Mouse (Mus musculus) limb, embryonic 15.5 days (tissue): ENCODE data around the gene Bnc1. TPM values are rescaled to one million over a fixed set of nuclear protein-coding genes. Genes with fewer than 3 reads are reported as not detected.
A peak's percentile ranks its signal among the peaks of the same experiment; 100 is the strongest.

Source experiments
- ATAC-seq: fragments of 200-750 bp; cut with Nextera tagmentation; 2 replicates; pipeline ENCODE4 v1.8.0; 2017; ENCODE audit warnings: low read depth, moderate TSS enrichment; ENCODE audit not compliant: insufficient number of reproducible peaks, low FRiP score, low TSS enrichment
- H3K27ac ChIP-seq: fragments of 300-500 bp; sonication (generic); 2 replicates; pipeline ENCODE4 v1.5.1; 2015; ENCODE audit warnings: moderate library complexity, mild to moderate bottlenecking, inconsistent platforms
- H3K27me3 ChIP-seq: fragments of 300-500 bp; sonication (generic); 2 replicates; pipeline ENCODE4 v1.6.1; 2015; ENCODE audit warnings: inconsistent platforms
- H3K36me3 ChIP-seq: fragments of 300-500 bp; sonication (generic); 2 replicates; pipeline ENCODE4 v1.6.1; 2015; ENCODE audit warnings: inconsistent platforms
- H3K4me1 ChIP-seq: fragments of 300-500 bp; sonication (generic); 2 replicates; pipeline ENCODE4 v1.6.1; 2015; ENCODE audit warnings: inconsistent platforms
- H3K4me2 ChIP-seq: fragments of 300-500 bp; sonication (generic); 2 replicates; pipeline ENCODE4 v1.6.1; 2015; ENCODE audit warnings: mild to moderate bottlenecking, inconsistent platforms
- H3K4me3 ChIP-seq: fragments of 300-500 bp; sonication (generic); 2 replicates; pipeline ENCODE4 v1.5.1; 2015; ENCODE audit warnings: mild to moderate bottlenecking, inconsistent platforms
- H3K9ac ChIP-seq: fragments of 300-500 bp; sonication (generic); 2 replicates; pipeline ENCODE4 v1.6.1; 2015; ENCODE audit warnings: inconsistent platforms
- H3K9me3 ChIP-seq: fragments of 300-500 bp; sonication (generic); 2 replicates; pipeline ENCODE4 v1.6.1; 2016; ENCODE audit warnings: inconsistent platforms
- WGBS: fragments of 180-500 bp; shearing (Covaris S2); methylation state at CpG from one replicate; pipeline ENCODE4 v1.1.7; 2015; 5-methylcytosine and 5-hydroxymethylcytosine counted together
- polyA plus RNA-seq: library from polyadenylated mRNA; unstranded; fragments of >200 nt; fragmentation: Nextera tagmentation; extraction: Ambion mirVana; gene quantifications from 2 replicates; pipeline ENCODE4 v1.2.1, GENCODE M21; 2015

Bnc1 gene
- 0.76 and 1.1 TPM in 2 replicates for polyA plus RNA-seq

GRCm38 (mm10) chr7:81992131-81993061, at the start of gene Bnc1:
Bnc1 (minus strand) TSS chr7:81992292.
- peak within 1 kb of the TSS; percentile 55 for H3K4me3 ChIP-seq
- peak; percentile 36; the same call in 1 of the 2 replicates for ATAC-seq
- peaks cover 24% of the 10 kb centered on the region for H3K4me1 ChIP-seq
- H3K27ac ChIP-seq: 0 out of 2 replicates have a peak within 1 kb of the TSS, but pooled peaks have one; percentile 27
- no peaks in the 10 kb centered on the region for H3K36me3 ChIP-seq
- 1% methylated on average over 87 of the region's 105 CpGs for WGBS
- peak within 1 kb of the TSS; percentile 97 for H3K4me2 ChIP-seq
- H3K9me3 ChIP-seq: no peaks in the 10 kb centered on the region
- H3K27me3 ChIP-seq: peaks cover 61% of the 10 kb centered on the region
- peak within 1 kb of the TSS; percentile 5; the same call in 1 of the 2 replicates for H3K9ac ChIP-seq

- H3K27me3 ChIP-seq: no peaks in the 10 kb centered on the region
- 33% methylated on average over 1 of the region's 1 CpGs for WGBS
- no peaks in the 10 kb centered on the region for H3K36me3 ChIP-seq
- H3K4me1 ChIP-seq: peaks cover 7% of the 10 kb centered on the region
- H3K4me2 ChIP-seq: no peak overlapping the region
- no peak overlapping the region for H3K4me3 ChIP-seq
- no peak for ATAC-seq
- H3K9me3 ChIP-seq: no peaks in the 10 kb centered on the region
- H3K27ac ChIP-seq: no peak overlapping the region
- no peak overlapping the region for H3K9ac ChIP-seq
These were observed 41.3 kb upstream of the Bnc1 start for GRCm38 (mm10) chr7:82033347-82033746.

- Histone ChIP-seq H3K4me2 (no peak overlapping the region), H3K9ac (no peak overlapping the region), H3K9me3 (no peaks in the 10 kb centered on the region), H3K4me3 (no peak overlapping the region), H3K27me3 (no peaks in the 10 kb centered on the region), H3K36me3 (no peaks in the 10 kb centered on the region), H3K4me1 (peaks cover 7% of the 10 kb centered on the region), H3K27ac (no peak overlapping the region)
- ATAC-seq: no peak
- 53% methylated on average over 9 of the region's 9 CpGs for WGBS
These were observed 37.6 kb upstream of the Bnc1 start for GRCm38 (mm10) chr7:82029666-82030065.

GRCm38 (mm10) chr7:82025802-82026201, 33.7 kb upstream of the Bnc1 start:
- Histone ChIP-seq H3K27me3 (no peaks in the 10 kb centered on the region), H3K4me3 (no peak overlapping the region), H3K4me1 (peaks cover 4% of the 10 kb centered on the region; the same call in 1 of the 2 replicates), H3K27ac (no peak overlapping the region), H3K9ac (no peak overlapping the region), H3K36me3 (no peaks in the 10 kb centered on the region), H3K9me3 (no peaks in the 10 kb centered on the region), H3K4me2 (no peak overlapping the region)
- ATAC-seq: no peak
- whole genome bisulfite sequencing: 41% methylated on average over 2 of the region's 2 CpGs

- no peak for ATAC-seq
- Histone ChIP-seq H3K4me1 (no peaks in the 10 kb centered on the region), H3K9me3 (no peaks in the 10 kb centered on the region), H3K27ac (no peak overlapping the region), H3K4me2 (no peak overlapping the region), H3K4me3 (no peak overlapping the region), H3K27me3 (no peaks in the 10 kb centered on the region), H3K9ac (no peak overlapping the region), H3K36me3 (no peaks in the 10 kb centered on the region)
- WGBS: 77% methylated on average over 2 of the region's 2 CpGs
These were observed 31.6 kb upstream of the Bnc1 start for GRCm38 (mm10) chr7:82023676-82024075.

- Histone ChIP-seq H3K36me3 (no peaks in the 10 kb centered on the region), H3K9me3 (no peaks in the 10 kb centered on the region), H3K4me1 (peaks cover 5% of the 10 kb centered on the region; the same call in 1 of the 2 replicates), H3K27me3 (no peaks in the 10 kb centered on the region), H3K4me3 (no peak overlapping the region), H3K4me2 (no peak overlapping the region), H3K27ac (no peak overlapping the region), H3K9ac (no peak overlapping the region)
- WGBS: 94% methylated on average over 1 of the region's 1 CpGs
- no peak for ATAC-seq
These were observed 30.3 kb upstream of the Bnc1 start for GRCm38 (mm10) chr7:82022404-82022803.

- H3K9me3 ChIP-seq: no peaks in the 10 kb centered on the region
- H3K4me1 ChIP-seq: peaks cover 12% of the 10 kb centered on the region
- H3K36me3 ChIP-seq: no peaks in the 10 kb centered on the region
- no peak overlapping the region for H3K4me3 ChIP-seq
- WGBS: 86% methylated on average over 2 of the region's 2 CpGs
- H3K27me3 ChIP-seq: peaks cover 14% of the 10 kb centered on the region; the same call in 1 of the 2 replicates
- no peak overlapping the region for H3K9ac ChIP-seq
- H3K27ac ChIP-seq: no peak overlapping the region
- no peak overlapping the region for H3K4me2 ChIP-seq
- ATAC-seq: no peak
These were observed 25.9 kb upstream of the Bnc1 start for GRCm38 (mm10) chr7:82018031-82018430.

- Histone ChIP-seq H3K36me3 (no peaks in the 10 kb centered on the region), H3K9ac (no peak overlapping the region), H3K4me1 (peaks cover 15% of the 10 kb centered on the region), H3K27ac (no peak overlapping the region), H3K27me3 (peaks cover 20% of the 10 kb centered on the region), H3K4me3 (peak overlapping the region; percentile 20), H3K4me2 (peak overlapping the region; percentile 43), H3K9me3 (no peaks in the 10 kb centered on the region)
- 4% methylated on average over 25 of the region's 25 CpGs for WGBS
- no peak for ATAC-seq
These were observed 24.9 kb upstream of the Bnc1 start for GRCm38 (mm10) chr7:82016751-82017710.

GRCm38 (mm10) chr7:82012472-82012871, 20.4 kb upstream of the Bnc1 start:
- H3K4me2 ChIP-seq: no peak overlapping the region
- ATAC-seq: peak; percentile 30; the same call in 1 of the 2 replicates
- WGBS: 7% methylated on average over 13 of the region's 13 CpGs
- no peak overlapping the region for H3K9ac ChIP-seq
- no peaks in the 10 kb centered on the region for H3K9me3 ChIP-seq
- peaks cover 15% of the 10 kb centered on the region for H3K4me1 ChIP-seq
- peaks cover 22% of the 10 kb centered on the region for H3K27me3 ChIP-seq
- no peak overlapping the region for H3K4me3 ChIP-seq
- no peak overlapping the region for H3K27ac ChIP-seq
- H3K36me3 ChIP-seq: no peaks in the 10 kb centered on the region

- Histone ChIP-seq H3K4me2 (no peak overlapping the region), H3K9me3 (no peaks in the 10 kb centered on the region), H3K4me3 (no peak overlapping the region), H3K27me3 (peaks cover 21% of the 10 kb centered on the region), H3K36me3 (no peaks in the 10 kb centered on the region), H3K9ac (no peak overlapping the region), H3K4me1 (peaks cover 8% of the 10 kb centered on the region), H3K27ac (no peak overlapping the region)
- WGBS: 36% methylated on average over 17 of the region's 19 CpGs
- no peak for ATAC-seq
These were observed 19.7 kb upstream of the Bnc1 start for GRCm38 (mm10) chr7:82011534-82012401.

GRCm38 (mm10) chr7:82007151-82007550, 15.1 kb upstream of the Bnc1 start:
- Histone ChIP-seq H3K27me3 (peaks cover 4% of the 10 kb centered on the region; the same call in 1 of the 2 replicates), H3K4me3 (no peak overlapping the region), H3K4me1 (peaks cover 5% of the 10 kb centered on the region; the same call in 1 of the 2 replicates), H3K9me3 (no peaks in the 10 kb centered on the region), H3K36me3 (no peaks in the 10 kb centered on the region), H3K4me2 (no peak overlapping the region), H3K9ac (no peak overlapping the region), H3K27ac (no peak overlapping the region)
- no peak for ATAC-seq
- WGBS: 57% methylated on average over 2 of the region's 2 CpGs
